Mouse (Mus musculus) lung, postnatal 0 days (tissue): ENCODE results near the gene Nfia. TPM values are rescaled to one million over a fixed set of nuclear protein-coding genes. Genes with fewer than 3 reads are reported as not detected.

Experiments
- ATAC-seq: fragments of 200-750 bp; cut with Nextera tagmentation; 2 replicates; pipeline ENCODE4 v1.8.0; 2017; ENCODE audit warnings: moderate library complexity
- DNase-seq: peaks from one replicate; pipeline ENCODE4 v3.0.0-alpha.2; 2016; ENCODE audit warnings: low spot score
- H3K27ac ChIP-seq: fragments of 300-500 bp; sonication (generic); 2 replicates; pipeline ENCODE4 v1.5.1; 2014; ENCODE audit warnings: antibody characterized with exemption, mild to moderate bottlenecking, low read length, mixed read lengths
- H3K27me3 ChIP-seq: fragments of 300-500 bp; sonication (generic); replicated peaks from 2 replicates; pipeline ENCODE4 v1.6.1; 2014; ENCODE audit warnings: low read length, mixed read lengths; ENCODE audit not compliant: insufficient read depth
- H3K36me3 ChIP-seq: fragments of 300-500 bp; sonication (generic); 2 replicates; pipeline ENCODE4 v1.6.1; 2014; ENCODE audit warnings: low read length, mixed read lengths; ENCODE audit not compliant: insufficient read depth
- H3K4me1 ChIP-seq: fragments of 300-500 bp; sonication (generic); 2 replicates; pipeline ENCODE4 v1.6.1; 2014; ENCODE audit warnings: antibody characterized with exemption, low read depth, low read length, mixed read lengths; ENCODE audit not compliant: insufficient read depth
- H3K4me2 ChIP-seq: fragments of 300-500 bp; sonication (generic); replicated peaks from 2 replicates; pipeline ENCODE4 v1.6.1; 2014; ENCODE audit warnings: low read depth, mild to moderate bottlenecking, low read length, moderate library complexity, mixed read lengths
- H3K4me3 ChIP-seq: fragments of 300-500 bp; sonication (generic); 2 replicates; pipeline ENCODE4 v1.5.1; 2014; ENCODE audit warnings: low read depth, low read length
- H3K9ac ChIP-seq: fragments of 300-500 bp; sonication (generic); replicated peaks from 2 replicates; pipeline ENCODE4 v1.6.1; 2014; ENCODE audit warnings: low read depth, mild to moderate bottlenecking
- H3K9me3 ChIP-seq: fragments of 300-500 bp; sonication (generic); 2 replicates; pipeline ENCODE4 v1.6.1; 2016; ENCODE audit warnings: low read length, mixed read lengths
- CTCF ChIP-seq: IDR thresholded peaks from 2 replicates; pipeline ENCODE4 v1.5.1; 2016; ENCODE audit warnings: antibody characterized with exemption, mild to moderate bottlenecking
- EP300 ChIP-seq: IDR thresholded peaks from 2 replicates; pipeline ENCODE4 v1.6.1; 2016; ENCODE audit warnings: antibody characterized with exemption, mild to moderate bottlenecking, control low read depth
- WGBS: fragments of 180-500 bp; shearing (Covaris S2); extraction: QIAGEN DNeasy Blood & Tissue Kit; methylation state at CpG from one replicate; pipeline ENCODE4 v1.1.7; 2014; 5-methylcytosine and 5-hydroxymethylcytosine counted together
- polyA plus RNA-seq: library from polyadenylated mRNA; unstranded; fragments of >200 nt; fragmentation: Nextera tagmentation; extraction: Ambion mirVana; gene quantifications from 2 replicates; pipeline ENCODE4 v1.2.1, GENCODE M21; 2015

Gene Nfia
- polyA plus RNA-seq, 1 experiment from 2014 or later, result 40.5 TPM

DNA sequence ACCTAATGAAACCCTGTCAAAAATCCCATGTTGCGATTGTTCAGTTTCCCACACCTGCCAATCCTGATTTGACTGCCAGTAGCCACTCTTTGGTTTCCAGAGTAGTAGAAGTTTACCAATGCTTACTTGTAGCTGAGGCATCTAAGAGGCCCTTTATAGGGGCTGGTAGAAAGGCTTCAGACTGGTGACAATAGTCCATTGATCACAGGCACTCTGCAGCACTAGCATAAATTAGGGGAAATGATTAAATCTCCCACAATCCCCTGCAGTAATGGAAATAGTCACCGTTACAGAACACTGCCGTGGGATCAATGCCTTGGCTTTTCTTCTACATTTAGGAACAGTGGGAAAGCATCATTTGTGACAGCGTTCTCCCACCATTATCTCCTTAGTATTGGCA is 254.9 kb downstream of the Nfia start:
- Histone ChIP-seq H3K27ac (no peak overlapping the region), H3K36me3 (no peaks in the 10 kb centered on the region), H3K27me3 (no peaks in the 10 kb centered on the region), H3K9me3 (no peaks in the 10 kb centered on the region), H3K4me2 (no peak overlapping the region), H3K4me1 (no peaks in the 10 kb centered on the region), H3K9ac (no peak overlapping the region), H3K4me3 (no peak overlapping the region)
- ATAC-seq (no peak), DNase-seq (no peak)
- TF ChIP-seq CTCF, result no peak
- TF ChIP-seq EP300, result no peak
- 94% methylated on average over 4 of the region's 4 CpGs for WGBS

DNA sequence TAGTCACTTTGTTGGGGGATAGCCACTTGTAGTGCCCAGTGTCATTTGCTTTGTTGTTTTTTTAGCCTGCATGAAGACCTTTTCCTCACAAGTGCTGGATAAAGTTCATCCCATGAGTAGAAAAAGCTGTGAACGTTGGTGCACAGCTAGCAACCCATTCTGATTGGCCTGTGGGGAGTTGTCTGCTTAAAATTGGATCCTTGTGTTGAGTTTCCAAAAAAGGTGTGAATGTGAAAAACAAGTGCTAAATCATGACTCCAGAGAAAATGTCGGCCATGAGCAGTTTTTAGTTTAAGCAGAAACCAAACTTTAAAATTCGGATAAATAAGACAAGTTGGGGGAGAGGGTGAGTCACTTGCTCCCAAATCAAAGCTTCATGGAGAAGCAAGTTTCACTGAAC is 259.3 kb downstream of the Nfia start:
- ATAC-seq, result no peak
- no peak for TF ChIP-seq CTCF
- no peak for TF ChIP-seq EP300
- Histone ChIP-seq H3K4me2 (no peak overlapping the region), H3K4me1 (no peaks in the 10 kb centered on the region), H3K9me3 (no peaks in the 10 kb centered on the region), H3K27me3 (no peaks in the 10 kb centered on the region), H3K4me3 (no peak overlapping the region), H3K9ac (no peak overlapping the region), H3K27ac (no peak overlapping the region), H3K36me3 (no peaks in the 10 kb centered on the region)
- no peak for DNase-seq
- WGBS, result 66% methylated on average over 3 of the region's 3 CpGs

DNA sequence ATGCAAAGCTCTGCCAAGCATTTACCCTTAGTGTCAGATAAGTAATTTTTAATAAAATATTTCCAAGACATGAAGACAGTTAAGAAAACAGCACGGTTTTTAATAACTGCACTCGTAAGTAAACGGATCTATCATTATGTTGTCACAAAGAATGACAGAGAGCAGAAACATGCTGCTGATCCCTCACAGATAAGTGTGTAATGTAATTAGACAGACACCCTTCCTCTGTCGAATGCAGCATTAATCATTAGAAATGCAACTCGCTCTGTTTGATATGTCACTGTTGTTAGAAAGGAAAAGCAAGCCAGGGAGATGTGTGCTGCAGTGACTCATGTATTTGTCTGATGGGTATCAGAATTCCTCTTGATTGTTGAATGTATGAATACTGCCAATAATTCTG is 259.8 kb downstream of the Nfia start:
- ATAC-seq (no peak), DNase-seq (no peak)
- TF ChIP-seq CTCF, result no peak
- TF ChIP-seq EP300, result no peak
- Histone ChIP-seq H3K4me2 (no peak overlapping the region), H3K27me3 (no peaks in the 10 kb centered on the region), H3K4me1 (no peaks in the 10 kb centered on the region), H3K9me3 (no peaks in the 10 kb centered on the region), H3K36me3 (no peaks in the 10 kb centered on the region), H3K4me3 (no peak overlapping the region), H3K27ac (no peak overlapping the region), H3K9ac (no peak overlapping the region)
- 65% methylated on average over 5 of the region's 5 CpGs for WGBS

GRCm38 (mm10) chr4:98039095-98039494 is 266.6 kb downstream of the Nfia start:
- DNase-seq (no peak), ATAC-seq (no peak)
- Histone ChIP-seq H3K9ac (no peak overlapping the region), H3K27ac (no peak overlapping the region), H3K36me3 (0 out of 2 replicates have a peak, but pooled peaks cover 5% of the 10 kb centered on the region), H3K4me2 (no peak overlapping the region), H3K4me1 (no peaks in the 10 kb centered on the region), H3K9me3 (no peaks in the 10 kb centered on the region), H3K4me3 (no peak overlapping the region), H3K27me3 (no peaks in the 10 kb centered on the region)
- 63% methylated on average over 5 of the region's 5 CpGs for WGBS
- TF ChIP-seq CTCF, result no peak
- TF ChIP-seq EP300, result no peak

- H3K9me3 ChIP-seq, result no peaks in the 10 kb centered on the region
- H3K4me1 ChIP-seq, result no peaks in the 10 kb centered on the region
- H3K4me2 ChIP-seq, result no peak overlapping the region
- TF ChIP-seq CTCF, result no peak
- no peak overlapping the region for H3K9ac ChIP-seq
- H3K27me3 ChIP-seq, result no peaks in the 10 kb centered on the region
- H3K4me3 ChIP-seq, result no peak overlapping the region
- ATAC-seq (no peak), DNase-seq (no peak)
- H3K36me3 ChIP-seq, result 0 out of 2 replicates have a peak, but pooled peaks cover 5% of the 10 kb centered on the region
- H3K27ac ChIP-seq, result no peak overlapping the region
- 76% methylated on average over 7 of the region's 7 CpGs for WGBS
Measured at GRCm38 (mm10) chr4:98040179-98040578, 267.6 kb downstream of the Nfia start.

GRCm38 (mm10) chr4:98044611-98045010 is 272.1 kb downstream of the Nfia start:
- TF ChIP-seq CTCF (no peak), EP300 (no peak)
- H3K4me1 ChIP-seq, result no peaks in the 10 kb centered on the region
- 88% methylated on average over 8 of the region's 8 CpGs for WGBS
- no peak overlapping the region for H3K27ac ChIP-seq
- no peak for DNase-seq
- H3K27me3 ChIP-seq, result no peaks in the 10 kb centered on the region
- ATAC-seq, result no peak
- H3K36me3 ChIP-seq, result 0 out of 2 replicates have a peak, but pooled peaks cover 5% of the 10 kb centered on the region
- no peak overlapping the region for H3K4me2 ChIP-seq
- no peak overlapping the region for H3K4me3 ChIP-seq
- no peaks in the 10 kb centered on the region for H3K9me3 ChIP-seq
- no peak overlapping the region for H3K9ac ChIP-seq

GRCm38 (mm10) chr4:98047369-98047768 is 274.8 kb downstream of the Nfia start:
- H3K4me3 ChIP-seq, result no peak overlapping the region
- H3K27me3 ChIP-seq, result no peaks in the 10 kb centered on the region
- no peaks in the 10 kb centered on the region for H3K4me1 ChIP-seq
- H3K4me2 ChIP-seq, result no peak overlapping the region
- DNase-seq, result no peak
- no peak for ATAC-seq
- H3K9ac ChIP-seq, result no peak overlapping the region
- TF ChIP-seq EP300, result no peak
- no peak for TF ChIP-seq CTCF
- H3K27ac ChIP-seq, result no peak overlapping the region
- no peaks in the 10 kb centered on the region for H3K9me3 ChIP-seq
- H3K36me3 ChIP-seq, result no peaks in the 10 kb centered on the region
